Mouse (Mus musculus): ENCODE data around the gene Rgs9bp. TPM values are rescaled to one million over a fixed set of nuclear protein-coding genes. Genes with fewer than 3 reads are reported as not detected.
"Not testable (repeated sequence)": the region's sequence is repeated elsewhere in the genome, so short reads cannot be mapped to it uniquely, and the experiment has no call there.

The Rgs9bp gene
- total RNA-seq, 2 experiments from 2014 or later, result 0.30 to 0.31 TPM

- no peak for DNase-seq (ENCODE audit: extremely low spot score in 1 of 2, low spot score in 1 of 2)
These were observed 1.2 kb downstream of the Rgs9bp start for GRCm38 (mm10) chr7:35584068-35584785.

- no peak for DNase-seq (ENCODE audit: extremely low spot score in 1 of 2, low spot score in 1 of 2)
These were observed 1.8 kb downstream of the Rgs9bp start for GRCm38 (mm10) chr7:35583476-35584025.

DNA sequence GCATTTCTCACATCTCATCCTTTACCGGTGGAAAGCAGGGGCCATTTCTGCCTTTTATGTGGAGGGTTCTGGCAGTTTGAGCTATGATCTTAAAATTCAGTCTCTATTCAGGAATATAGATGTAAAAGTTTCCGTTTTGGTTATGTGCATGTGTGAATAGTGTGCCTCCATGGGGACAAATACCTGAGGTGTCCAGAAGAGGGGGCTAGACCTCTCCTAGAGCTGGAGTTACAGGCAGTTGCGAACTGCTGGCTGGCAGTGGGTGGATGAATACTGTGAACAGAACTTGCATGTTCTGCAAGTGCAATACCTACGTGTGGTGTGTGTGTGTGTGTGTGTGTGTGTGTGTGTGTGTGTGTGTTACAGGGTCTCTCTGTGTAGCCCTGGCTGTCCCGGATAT is 2.7 kb downstream of the Rgs9bp start:
- no peak for DNase-seq (ENCODE audit: extremely low spot score in 1 of 2, low spot score in 1 of 2)

DNA sequence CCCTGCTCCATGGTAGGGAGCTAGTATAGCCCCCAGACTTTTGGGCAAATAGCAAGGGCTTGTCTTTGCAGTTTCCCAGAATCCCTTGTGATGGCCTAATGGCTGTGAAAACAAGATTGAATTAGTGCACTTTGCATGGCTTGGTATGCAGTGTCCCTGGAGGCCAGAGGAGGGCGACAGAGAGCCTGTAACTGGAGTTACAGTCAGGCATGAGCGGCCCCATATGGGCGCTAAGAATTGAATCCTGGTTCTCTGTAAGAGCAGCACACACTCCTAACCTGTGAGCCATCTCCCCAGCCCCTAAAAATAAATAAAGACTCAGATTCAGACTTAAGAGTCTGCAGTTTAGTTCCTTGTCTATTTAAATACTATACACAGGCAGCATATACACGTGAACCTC is 5.5 kb downstream of the Rgs9bp start:
- DNase-seq (ENCODE audit: extremely low spot score in 1 of 2, low spot score in 1 of 2), result peak in 1 of 2 experiments; percentile 38

DNA sequence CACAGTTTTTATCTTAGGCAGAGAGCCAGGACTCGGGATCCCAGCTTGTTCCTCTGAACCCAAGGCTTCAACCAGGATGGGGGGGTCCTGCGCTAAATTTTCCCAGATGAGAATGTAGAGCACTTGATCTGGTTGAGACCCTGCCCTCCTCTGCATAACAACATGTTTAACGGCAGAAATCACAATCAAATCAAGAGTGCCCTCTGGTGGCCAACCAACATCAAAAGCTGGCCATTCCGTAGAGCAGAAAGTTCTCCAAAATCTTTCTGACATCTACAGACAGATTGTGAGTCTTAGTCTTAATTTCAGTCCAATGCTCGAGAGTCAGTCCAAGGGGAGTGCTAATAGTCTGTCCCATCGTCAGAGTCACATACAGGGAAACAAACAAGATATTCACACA is 14.5 kb downstream of the Rgs9bp start:
- not testable (repeated sequence) for DNase-seq (ENCODE audit: extremely low spot score in 1 of 2, low spot score in 1 of 2)

DNA sequence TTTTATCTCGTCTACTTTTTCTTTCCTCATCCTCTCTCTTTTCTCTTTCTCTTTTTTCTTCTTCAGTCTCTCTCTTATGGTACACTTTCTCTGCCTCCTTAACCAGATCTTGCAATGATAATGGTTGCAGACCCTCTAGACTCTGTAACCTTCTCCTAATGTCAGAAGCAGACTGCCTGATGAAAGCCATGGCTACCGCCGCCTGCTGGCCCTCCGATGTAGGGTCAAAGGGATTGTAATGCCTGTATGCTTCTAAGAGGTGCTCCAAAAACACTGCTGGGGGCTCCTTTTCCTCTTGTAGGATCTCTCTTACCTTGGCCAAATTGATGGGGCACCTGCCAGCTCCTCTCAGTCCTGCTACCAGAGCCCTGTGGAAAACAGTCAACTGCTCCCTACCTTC is 15.7 kb downstream of the Rgs9bp start:
- not testable (repeated sequence) for DNase-seq (ENCODE audit: extremely low spot score in 1 of 2, low spot score in 1 of 2)

GRCm38 (mm10) chr7:35565965-35566364 is 19.4 kb downstream of the Rgs9bp start:
- DNase-seq (ENCODE audit: extremely low spot score in 1 of 2, low spot score in 1 of 2), result not testable (repeated sequence)

DNA sequence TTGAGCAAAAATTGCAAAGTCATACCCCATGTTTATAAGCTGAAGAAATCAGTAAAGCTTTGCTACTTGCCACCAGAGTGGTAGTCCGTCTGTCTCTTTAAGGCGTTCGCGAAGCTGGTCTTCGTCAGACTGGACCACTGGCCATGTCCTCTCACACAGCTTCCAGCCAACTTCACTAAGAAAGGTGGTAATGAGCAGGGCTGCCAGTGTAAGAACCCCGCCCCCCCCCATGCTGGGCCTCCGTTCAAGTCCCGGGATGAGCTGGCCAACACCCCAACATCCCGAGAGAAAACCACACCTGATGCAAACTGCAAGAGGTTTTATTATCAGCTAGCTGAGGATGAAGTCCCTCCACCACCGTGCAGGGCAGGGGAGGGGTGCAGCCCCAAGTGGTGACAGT is 20.5 kb downstream of the Rgs9bp start:
- DNase-seq (ENCODE audit: extremely low spot score in 1 of 2, low spot score in 1 of 2), result not testable (repeated sequence)

DNA sequence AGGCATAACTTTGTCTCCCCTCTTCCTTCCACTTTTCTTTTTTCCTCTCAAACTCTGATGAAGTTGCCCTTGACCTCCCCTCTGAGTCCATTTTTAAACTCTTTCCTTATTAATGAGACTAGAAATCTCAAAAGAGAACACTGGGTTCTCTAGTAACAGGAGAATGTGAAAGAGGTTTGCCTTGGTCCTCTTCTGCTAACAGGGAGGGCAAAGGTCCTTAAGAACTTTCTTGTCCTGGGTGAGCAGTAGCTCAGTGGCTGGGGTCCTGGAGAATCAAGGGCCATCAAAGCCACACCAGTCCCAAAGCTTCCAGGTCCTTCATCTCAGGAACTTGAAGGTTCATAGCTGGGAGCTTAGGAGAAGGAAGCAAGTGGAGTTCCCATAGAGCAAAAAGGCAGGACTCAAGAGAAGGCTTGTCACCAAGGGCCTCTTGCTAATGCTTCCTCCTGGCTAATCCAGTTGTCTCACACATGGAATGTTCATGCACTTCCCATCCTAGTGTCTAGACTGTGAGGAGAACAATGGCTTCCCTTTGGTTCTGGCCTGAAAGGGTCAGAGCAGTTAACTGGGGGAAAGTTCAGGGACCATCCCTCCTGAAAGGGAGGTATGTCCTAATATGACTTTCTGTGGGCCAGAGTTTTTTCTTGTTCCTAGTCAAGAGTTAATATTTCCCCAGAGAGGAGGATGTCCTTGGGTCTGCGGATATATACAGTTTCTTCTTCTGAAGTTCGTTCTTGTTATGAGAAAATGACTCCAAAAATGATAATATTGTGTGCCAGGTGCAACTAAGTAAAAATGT is 21.1 kb downstream of the Rgs9bp start:
- no peak for DNase-seq (ENCODE audit: extremely low spot score in 1 of 2, low spot score in 1 of 2)

GRCm38 (mm10) chr7:35563071-35563470 is 22.3 kb downstream of the Rgs9bp start:
- no peak for DNase-seq (ENCODE audit: extremely low spot score in 1 of 2, low spot score in 1 of 2)

DNA sequence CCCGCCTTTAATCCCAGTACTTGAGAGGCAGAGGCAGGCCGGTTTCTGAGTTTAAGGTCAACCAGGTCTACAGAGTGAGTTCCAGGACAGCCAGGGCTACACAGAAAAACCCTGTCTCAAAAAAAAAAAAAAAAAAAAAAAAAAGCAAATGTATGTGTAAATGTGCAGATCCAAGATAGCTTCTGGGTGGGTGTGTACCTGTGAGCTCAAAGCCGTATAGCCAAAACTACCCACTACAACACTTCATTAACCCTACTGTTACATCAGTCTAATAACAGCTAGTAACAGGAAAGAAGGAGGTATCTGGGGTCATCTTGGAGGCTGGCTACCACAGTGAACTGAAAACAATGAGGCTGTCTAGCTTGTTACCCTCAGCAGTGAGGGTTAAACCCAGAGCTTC is 25.5 kb downstream of the Rgs9bp start:
- DNase-seq (ENCODE audit: extremely low spot score in 1 of 2, low spot score in 1 of 2), result no peak

- no peak for DNase-seq (ENCODE audit: extremely low spot score in 1 of 2, low spot score in 1 of 2)
These were observed 26.7 kb downstream of the Rgs9bp start for GRCm38 (mm10) chr7:35558681-35559080.

DNA sequence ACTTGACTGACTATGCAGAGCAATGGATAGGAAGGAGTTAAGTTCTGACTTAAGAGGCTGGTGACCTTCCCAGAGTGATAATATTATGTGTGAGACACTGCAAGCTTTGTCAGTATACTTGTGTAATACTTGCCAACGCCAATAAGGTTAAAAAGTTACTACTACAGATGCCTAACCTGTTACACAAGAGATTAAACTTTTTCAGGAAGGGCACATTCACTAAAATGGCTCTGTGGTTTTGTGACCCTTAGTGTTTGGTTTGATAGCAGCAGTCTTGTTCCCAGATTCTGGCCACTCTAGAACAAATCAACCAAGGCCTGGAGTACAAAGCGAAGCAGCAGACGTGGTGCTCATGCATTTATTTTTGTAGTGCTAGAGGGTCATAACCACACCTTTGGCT is 27.8 kb downstream of the Rgs9bp start:
- no peak for DNase-seq (ENCODE audit: extremely low spot score in 1 of 2, low spot score in 1 of 2)

DNA sequence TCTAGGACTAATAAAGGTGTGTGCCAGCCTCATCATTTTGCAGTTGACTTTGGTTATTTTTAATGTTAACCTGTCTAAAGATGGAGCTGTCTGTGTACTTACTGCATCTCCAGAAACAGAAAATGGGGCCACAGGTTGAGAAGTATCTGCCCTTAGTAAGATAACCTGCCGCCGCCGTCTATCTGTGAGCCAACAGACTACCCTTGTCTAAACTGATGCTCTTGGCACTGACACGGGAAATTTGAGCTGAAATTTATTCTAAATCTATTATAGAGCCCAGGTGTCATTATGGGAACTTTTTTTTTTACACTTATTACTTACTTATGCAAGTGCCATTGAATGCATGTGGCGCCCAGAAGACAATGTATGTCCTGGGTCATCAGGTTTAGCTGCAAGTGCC is 28.5 kb downstream of the Rgs9bp start:
- no peak for DNase-seq (ENCODE audit: extremely low spot score in 1 of 2, low spot score in 1 of 2)

DNA sequence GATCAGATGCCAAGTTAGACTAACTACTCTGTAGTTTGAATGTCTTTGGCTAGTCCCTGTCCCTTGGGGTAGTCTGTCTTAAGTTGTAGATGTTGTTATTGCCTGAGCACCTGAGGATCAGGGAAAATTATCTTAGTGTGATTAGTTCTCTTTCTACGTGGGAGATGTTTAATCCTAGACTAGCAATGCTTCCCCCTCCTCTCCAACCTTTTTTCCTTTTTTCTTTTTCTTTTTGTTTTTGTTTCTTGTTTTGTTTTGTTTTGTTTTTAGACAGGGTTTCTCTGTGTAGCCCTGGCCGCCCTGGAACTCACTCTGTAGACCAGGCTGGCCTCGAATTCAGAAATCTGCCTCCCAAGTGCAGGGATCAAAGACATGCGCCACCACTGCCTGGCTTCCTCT is 29.2 kb downstream of the Rgs9bp start, which contains the start of gene Nudt19:
Nudt19 (minus strand) TSS at position 100 of the 399 bp plus-strand sequence.
- no peak for DNase-seq (ENCODE audit: extremely low spot score in 1 of 2, low spot score in 1 of 2)

GRCm38 (mm10) chr7:35555224-35556204 is 29.9 kb downstream of the Rgs9bp start:
- DNase-seq (ENCODE audit: extremely low spot score in 1 of 2, low spot score in 1 of 2), result peak; percentile 79 to 95

- peak; percentile 20 to 44 for DNase-seq (ENCODE audit: extremely low spot score in 1 of 2, low spot score in 1 of 2)
These were observed 30.7 kb downstream of the Rgs9bp start for GRCm38 (mm10) chr7:35554605-35555175.

DNA sequence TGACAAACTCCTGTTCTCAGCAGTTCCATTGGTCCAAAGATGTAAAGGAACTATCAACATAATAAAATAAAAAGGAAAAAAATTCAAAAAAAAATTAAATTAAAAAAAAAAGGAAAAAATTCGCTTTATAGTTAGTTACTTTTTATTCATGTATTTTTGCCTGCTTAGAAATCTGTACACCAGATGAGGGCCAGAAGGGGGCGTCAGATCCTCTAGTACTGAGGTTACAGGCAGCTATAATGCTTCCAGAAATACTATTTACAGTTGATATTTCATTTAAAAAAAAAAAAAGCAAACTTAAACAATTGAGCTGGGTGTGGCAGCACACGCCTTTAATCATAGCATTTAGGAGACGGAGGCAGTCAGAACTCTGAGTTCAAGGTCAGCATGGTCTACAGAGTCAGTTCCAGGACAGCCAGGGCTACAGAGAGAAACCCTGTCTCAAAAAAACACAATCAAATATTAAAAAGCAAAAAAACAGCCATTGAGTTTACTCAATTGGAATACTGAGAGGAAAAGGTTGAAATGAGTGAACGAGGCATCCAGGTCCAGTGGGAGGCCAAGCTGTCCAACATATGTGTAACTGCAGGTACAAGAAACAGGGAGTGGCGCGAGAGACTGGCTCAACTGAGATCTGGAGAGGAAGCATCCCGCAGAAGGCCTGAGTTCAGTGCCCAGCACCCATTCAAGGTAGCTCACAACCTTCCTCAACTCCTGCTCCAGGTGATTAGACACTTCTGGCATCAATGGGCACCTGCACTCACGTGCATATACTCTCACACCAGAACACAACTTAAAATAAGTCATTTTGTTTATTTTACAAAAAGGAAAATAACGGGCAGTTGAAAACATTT is 31.4 kb downstream of the Rgs9bp start:
- peak in 1 of 2 experiments; percentile 49 for DNase-seq (ENCODE audit: extremely low spot score in 1 of 2, low spot score in 1 of 2)

- DNase-seq (ENCODE audit: extremely low spot score in 1 of 2, low spot score in 1 of 2), result peak; percentile 14 to 47
These were observed 39.5 kb downstream of the Rgs9bp start for GRCm38 (mm10) chr7:35545881-35546280.

Measured in layer of hippocampus, postnatal 25 days (tissue).